Mouse (Mus musculus): Measurements from ENCODE around the gene Wdr20rt. TPM values are rescaled to one million over a fixed set of nuclear protein-coding genes. Genes with fewer than 3 reads are reported as not detected.
"Not testable (repeated sequence)": the region's sequence is repeated elsewhere in the genome, so short reads cannot be mapped to it uniquely, and the experiment has no call there.

Gene Wdr20rt
- polyA plus RNA-seq (2016; fragmentation: Nextera tagmentation; extraction: Ambion mirVana) = not detected in 2 replicates

- Histone ChIP-seq H3K27me3 (no peaks in the 10 kb centered on the region), H3K36me3 (no peaks in the 10 kb centered on the region), H3K4me1 (no peaks in the 10 kb centered on the region), H3K9me3 (peaks cover 8% of the 10 kb centered on the region; the same call in 1 of the 2 replicates), H3K4me3 (no peak within 1 kb of the TSS), H3K9ac (replicated peaks) (no peak within 1 kb of the TSS), H3K27ac (replicated peaks) (no peak within 1 kb of the TSS), H3K4me2 (replicated peaks) (no peak within 1 kb of the TSS)
- 94% methylated on average over 22 of the region's 22 CpGs for WGBS
- no peak for ATAC-seq (ENCODE audit: low FRiP score, low read depth)
These were observed at the start of gene Wdr20rt for GRCm38 (mm10) chr12:65225467-65225945. Gene Wdr20rt (plus strand): TSS chr12:65225517.

DNA sequence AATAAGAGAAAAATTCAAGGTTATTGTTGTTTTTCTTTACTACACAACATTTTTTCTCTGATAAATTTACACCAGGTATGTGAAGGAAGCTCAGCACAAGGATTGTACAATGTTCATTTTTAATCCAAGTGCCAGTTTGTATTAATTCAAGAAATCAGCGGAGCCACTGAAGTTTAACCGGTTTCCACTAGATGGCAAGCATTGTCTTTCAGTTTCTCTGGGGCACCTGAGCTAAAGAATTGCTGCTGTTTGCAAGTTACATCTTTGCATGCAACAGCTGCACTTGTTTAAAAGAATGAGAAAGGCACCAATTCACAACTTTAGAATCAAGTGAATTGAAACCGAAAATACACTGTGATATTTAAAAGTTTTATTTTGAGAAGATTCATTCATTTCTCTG, 38.0 kb upstream of the Wdr20rt start:
- ATAC-seq (ENCODE audit: low FRiP score, low read depth) = no peak
- no peak overlapping the region for H3K4me3 ChIP-seq
- no peaks in the 10 kb centered on the region for H3K36me3 ChIP-seq
- H3K4me2 ChIP-seq (replicated peaks) = no peak overlapping the region
- H3K9ac ChIP-seq (replicated peaks) = no peak overlapping the region
- no peaks in the 10 kb centered on the region for H3K9me3 ChIP-seq
- no peaks in the 10 kb centered on the region for H3K27me3 ChIP-seq
- 57% methylated on average over 3 of the region's 3 CpGs for WGBS
- no peaks in the 10 kb centered on the region for H3K4me1 ChIP-seq
- no peak overlapping the region for H3K27ac ChIP-seq (replicated peaks)

- Histone ChIP-seq H3K9ac (replicated peaks) (no peak overlapping the region), H3K27me3 (no peaks in the 10 kb centered on the region), H3K9me3 (no peaks in the 10 kb centered on the region), H3K4me1 (no peaks in the 10 kb centered on the region), H3K27ac (replicated peaks) (no peak overlapping the region), H3K36me3 (no peaks in the 10 kb centered on the region), H3K4me3 (no peak overlapping the region), H3K4me2 (replicated peaks) (no peak overlapping the region)
- WGBS = 80% methylated on average over 2 of the region's 2 CpGs
- no peak for ATAC-seq (ENCODE audit: low FRiP score, low read depth)
These were observed 36.1 kb upstream of the Wdr20rt start for GRCm38 (mm10) chr12:65189213-65189612.

GRCm38 (mm10) chr12:65194003-65194530, 31.2 kb upstream of the Wdr20rt start:
- no peak for ATAC-seq (ENCODE audit: low FRiP score, low read depth)
- Histone ChIP-seq H3K27me3 (no peaks in the 10 kb centered on the region), H3K4me3 (no peak overlapping the region), H3K9me3 (no peaks in the 10 kb centered on the region), H3K9ac (replicated peaks) (no peak overlapping the region), H3K36me3 (no peaks in the 10 kb centered on the region), H3K27ac (replicated peaks) (no peak overlapping the region), H3K4me1 (no peaks in the 10 kb centered on the region), H3K4me2 (replicated peaks) (no peak overlapping the region)
- WGBS = 76% methylated on average over 5 of the region's 5 CpGs

DNA sequence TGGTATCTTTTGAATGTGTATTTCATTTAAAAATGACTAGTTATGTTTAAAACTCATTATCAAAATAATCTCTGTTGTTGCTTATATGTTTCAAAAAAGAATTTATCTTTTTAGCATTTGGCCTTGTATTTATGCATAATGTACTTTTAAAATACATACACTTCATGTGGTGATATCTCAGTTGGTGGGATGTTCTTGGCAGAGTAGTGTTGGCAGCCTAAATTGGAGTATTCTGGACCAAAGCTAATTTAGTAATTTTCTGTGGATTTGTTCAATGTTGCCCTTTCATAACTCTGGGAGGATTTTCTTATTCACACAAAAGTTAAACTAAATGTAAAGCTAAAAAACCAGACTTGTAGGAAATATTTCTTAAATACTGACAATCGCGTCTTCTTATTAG, 23.5 kb upstream of the Wdr20rt start:
- Histone ChIP-seq H3K4me2 (replicated peaks) (no peak overlapping the region), H3K4me1 (no peaks in the 10 kb centered on the region), H3K27me3 (no peaks in the 10 kb centered on the region), H3K9ac (replicated peaks) (no peak overlapping the region), H3K36me3 (no peaks in the 10 kb centered on the region), H3K27ac (replicated peaks) (no peak overlapping the region), H3K9me3 (no peaks in the 10 kb centered on the region), H3K4me3 (no peak overlapping the region)
- 95% methylated on average over 2 of the region's 2 CpGs for WGBS
- no peak for ATAC-seq (ENCODE audit: low FRiP score, low read depth)

- no peak for ATAC-seq (ENCODE audit: low FRiP score, low read depth)
- Histone ChIP-seq H3K27ac (replicated peaks) (no peak overlapping the region), H3K4me2 (replicated peaks) (no peak overlapping the region), H3K9me3 (no peaks in the 10 kb centered on the region), H3K4me1 (no peaks in the 10 kb centered on the region), H3K36me3 (no peaks in the 10 kb centered on the region), H3K4me3 (no peak overlapping the region), H3K27me3 (no peaks in the 10 kb centered on the region), H3K9ac (replicated peaks) (no peak overlapping the region)
- WGBS = 22% methylated on average over 1 of the region's 1 CpGs
These were observed 18.9 kb upstream of the Wdr20rt start for GRCm38 (mm10) chr12:65206431-65206830.

- H3K4me1 ChIP-seq = peaks cover 10% of the 10 kb centered on the region; the same call in 1 of the 2 replicates
- 47% methylated on average over 6 of the region's 6 CpGs for WGBS
- ATAC-seq (ENCODE audit: low FRiP score, low read depth) = peak; percentile 85
- H3K4me3 ChIP-seq = no peak overlapping the region
- H3K9me3 ChIP-seq = no peaks in the 10 kb centered on the region
- no peak overlapping the region for H3K9ac ChIP-seq (replicated peaks)
- no peaks in the 10 kb centered on the region for H3K27me3 ChIP-seq
- peak overlapping the region; percentile 42; the same call in 1 of the 2 replicates for H3K27ac ChIP-seq (replicated peaks)
- no peaks in the 10 kb centered on the region for H3K36me3 ChIP-seq
- no peak overlapping the region for H3K4me2 ChIP-seq (replicated peaks)
These were observed 8.9 kb upstream of the Wdr20rt start for GRCm38 (mm10) chr12:65216404-65216840.

- no peak for ATAC-seq (ENCODE audit: low FRiP score, low read depth)
- whole genome bisulfite sequencing = 68% methylated on average over 6 of the region's 6 CpGs
- no peaks in the 10 kb centered on the region for H3K4me1 ChIP-seq
- H3K9me3 ChIP-seq = peaks cover 8% of the 10 kb centered on the region; the same call in 1 of the 2 replicates
- H3K27me3 ChIP-seq = no peaks in the 10 kb centered on the region
- H3K27ac ChIP-seq (replicated peaks) = no peak overlapping the region
- H3K36me3 ChIP-seq = no peaks in the 10 kb centered on the region
- H3K4me3 ChIP-seq = no peak overlapping the region
- 0 out of 2 replicates have a peak overlapping the region, but pooled peaks have one; percentile 6 for H3K4me2 ChIP-seq (replicated peaks)
- H3K9ac ChIP-seq (replicated peaks) = no peak overlapping the region
These were observed 3.3 kb downstream of the Wdr20rt start for GRCm38 (mm10) chr12:65228628-65229027.

- no peaks in the 10 kb centered on the region for H3K27me3 ChIP-seq
- 0 out of 2 replicates have a peak overlapping the region, but pooled peaks have one; percentile 6 for H3K4me2 ChIP-seq (replicated peaks)
- H3K9ac ChIP-seq (replicated peaks) = no peak overlapping the region
- peak; percentile 69 for ATAC-seq (ENCODE audit: low FRiP score, low read depth)
- no peak overlapping the region for H3K4me3 ChIP-seq
- no peak overlapping the region for H3K27ac ChIP-seq (replicated peaks)
- peaks cover 8% of the 10 kb centered on the region; the same call in 1 of the 2 replicates for H3K9me3 ChIP-seq
- H3K36me3 ChIP-seq = no peaks in the 10 kb centered on the region
- no peaks in the 10 kb centered on the region for H3K4me1 ChIP-seq
These were observed 3.7 kb downstream of the Wdr20rt start for GRCm38 (mm10) chr12:65229041-65229440.

DNA sequence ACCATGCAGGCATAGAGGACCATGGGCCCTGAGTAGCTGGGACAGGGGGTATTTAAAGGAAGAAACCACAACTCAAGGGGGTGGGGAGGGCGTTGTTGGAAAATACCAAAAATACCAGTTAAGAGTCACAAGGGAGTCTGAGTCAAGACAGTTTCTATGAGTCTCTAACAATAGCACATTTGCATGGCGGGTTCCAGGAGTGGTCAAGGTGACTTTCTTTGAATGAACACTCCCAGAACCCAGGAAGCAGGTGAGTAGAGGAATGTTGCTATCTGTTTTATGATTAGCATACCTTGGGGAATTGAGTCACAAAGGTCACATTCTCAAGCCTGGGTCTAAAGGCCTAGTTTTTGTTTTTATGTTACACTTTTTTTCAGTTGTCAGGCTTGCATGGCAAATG, 7.5 kb downstream of the Wdr20rt start:
- WGBS = 87% methylated on average over 2 of the region's 2 CpGs
- H3K27me3 ChIP-seq; ATAC-seq (ENCODE audit: low FRiP score, low read depth): not testable (repeated sequence)

GRCm38 (mm10) chr12:65250116-65250738, 24.9 kb downstream of the Wdr20rt start:
- Histone ChIP-seq H3K36me3 (no peaks in the 10 kb centered on the region), H3K27me3 (no peaks in the 10 kb centered on the region), H3K4me3 (no peak overlapping the region), H3K4me1 (no peaks in the 10 kb centered on the region), H3K9ac (replicated peaks) (no peak overlapping the region), H3K27ac (replicated peaks) (no peak overlapping the region), H3K4me2 (replicated peaks) (no peak overlapping the region), H3K9me3 (no peaks in the 10 kb centered on the region)
- ATAC-seq (ENCODE audit: low FRiP score, low read depth) = no peak
- 94% methylated on average over 10 of the region's 10 CpGs for WGBS

More for the DNA sequence above, 7.5 kb downstream of the Wdr20rt start:
- H3K4me1 ChIP-seq; H3K9me3 ChIP-seq; H3K4me2 ChIP-seq (replicated peaks); H3K9ac ChIP-seq (replicated peaks); H3K4me3 ChIP-seq; H3K27ac ChIP-seq (replicated peaks); H3K36me3 ChIP-seq: not testable (repeated sequence)

- no peak overlapping the region for H3K9ac ChIP-seq (replicated peaks)
- ATAC-seq (ENCODE audit: low FRiP score, low read depth) = no peak
- H3K36me3 ChIP-seq = no peaks in the 10 kb centered on the region
- no peaks in the 10 kb centered on the region for H3K27me3 ChIP-seq
- peaks cover 13% of the 10 kb centered on the region; the same call in 1 of the 2 replicates for H3K4me1 ChIP-seq
- H3K4me2 ChIP-seq (replicated peaks) = no peak overlapping the region
- H3K9me3 ChIP-seq = no peaks in the 10 kb centered on the region
- no peak overlapping the region for H3K27ac ChIP-seq (replicated peaks)
- no peak overlapping the region for H3K4me3 ChIP-seq
These were observed 31.6 kb downstream of the Wdr20rt start for GRCm38 (mm10) chr12:65256887-65257286.
